18 mouse cellular contexts compared by ENCODE assay signal in genomic region chrX:74220099-74220498, GRCm38 (mm10). TPM values are rescaled to one million over a fixed set of nuclear protein-coding genes. Genes with fewer than 3 reads are reported as not detected.
"Had no signal": no experiment of that assay in that cellular context is flagged by ENCODE, and none has a peak within 500 bp of the region (broad histone marks: within the 10 kb centered on the region; RNA-seq: fewer than 3 reads in every experiment).

No protein-coding gene starts in this region.

RNA-seq across cellular contexts. Expression of gene Tktl1, which starts 43.0 kb away (rescaled TPM):
- polyA plus RNA-seq: intestine, postnatal 0 days; kidney, adult 2 months; kidney, postnatal 0 days; large intestine, adult 2 months; liver, adult 2 months; liver, embryonic 13.5 days; liver, embryonic 16.5 days; lung, adult 2 months; midbrain, embryonic 11.5 days; neural tube, embryonic 11.5 days; small intestine, adult 2 months had no signal

RNA-seq across cellular contexts. Expression of gene Tex28, which starts 52.5 kb away (rescaled TPM):
- polyA plus RNA-seq: inflammation-experienced regulatory T-cells, adult 6 months; intestine, postnatal 0 days; kidney, adult 2 months; kidney, postnatal 0 days; large intestine, adult 2 months; limb, embryonic 10.5 days; limb, embryonic 13.5 days; liver, adult 2 months; liver, embryonic 13.5 days; liver, embryonic 16.5 days; lung, adult 2 months; midbrain, embryonic 11.5 days; midbrain, postnatal 0 days; neural tube, embryonic 11.5 days; neural tube, embryonic 14.5 days; small intestine, adult 2 months; spleen, adult 2 months; urinary bladder, adult 2 months had no signal
